Mouse (Mus musculus) heart, embryonic 10.5 days (tissue): Measurements from ENCODE around the gene Akna. TPM values are rescaled to one million over a fixed set of nuclear protein-coding genes. Genes with fewer than 3 reads are reported as not detected.
"Not testable (repeated sequence)": the region's sequence is repeated elsewhere in the genome, so short reads cannot be mapped to it uniquely, and the experiment has no call there.

ENCODE experiments used
- DNase-seq: peaks from one replicate; pipeline ENCODE4 v3.0.0-alpha.2; 2017; ENCODE audit warnings: low spot score
- H3K27ac ChIP-seq: fragments of 300-500 bp; sonication (generic); 2 replicates; pipeline ENCODE4 v1.5.1; 2016; ENCODE audit warnings: mild to moderate bottlenecking
- H3K27me3 ChIP-seq: fragments of 300-500 bp; sonication (generic); 2 replicates; pipeline ENCODE4 v1.6.1; 2016; ENCODE audit warnings: mild to moderate bottlenecking; ENCODE audit not compliant: poor library complexity, insufficient read depth, severe bottlenecking
- H3K36me3 ChIP-seq: fragments of 300-500 bp; sonication (generic); 2 replicates; pipeline ENCODE4 v1.6.1; 2016; ENCODE audit warnings: mild to moderate bottlenecking, moderate library complexity
- H3K4me1 ChIP-seq: fragments of 300-500 bp; sonication (generic); 2 replicates; pipeline ENCODE4 v1.6.1; 2016; ENCODE audit warnings: mild to moderate bottlenecking
- H3K4me3 ChIP-seq: fragments of 300-500 bp; sonication (generic); 2 replicates; pipeline ENCODE4 v1.5.1; 2016; ENCODE audit warnings: mild to moderate bottlenecking, moderate library complexity
- H3K9me3 ChIP-seq: fragments of 300-500 bp; sonication (generic); 2 replicates; pipeline ENCODE4 v1.6.1; 2016; ENCODE audit warnings: mild to moderate bottlenecking, moderate library complexity
- WGBS: fragments of 180-500 bp; shearing (Covaris S2); methylation state at CpG from one replicate; pipeline ENCODE4 v1.1.7; 2016; 5-methylcytosine and 5-hydroxymethylcytosine counted together
- polyA plus RNA-seq: library from polyadenylated mRNA; unstranded; fragments of >200 nt; fragmentation: Nextera tagmentation; extraction: Ambion mirVana; gene quantifications from 2 replicates; pipeline ENCODE4 v1.2.1, GENCODE M21; 2016

Akna gene
- polyA plus RNA-seq, 1 experiment from 2014 or later: 9.0 TPM

- no peak overlapping the region for H3K27ac ChIP-seq
- no peak overlapping the region for H3K4me3 ChIP-seq
These were observed 64.6 kb downstream of the Akna start for GRCm38 (mm10) chr4:63338414-63339076.

GRCm38 (mm10) chr4:63333403-63333802 lies 69.8 kb downstream of the Akna start:
- WGBS: 84% methylated on average over 4 of the region's 4 CpGs
- Histone ChIP-seq H3K27me3 (no peaks in the 10 kb centered on the region), H3K36me3 (peaks cover 11% of the 10 kb centered on the region; the same call in 1 of the 2 replicates), H3K27ac (no peak overlapping the region), H3K4me3 (no peak overlapping the region), H3K4me1 (no peaks in the 10 kb centered on the region), H3K9me3 (no peaks in the 10 kb centered on the region)
- no peak for DNase-seq

More at GRCm38 (mm10) chr4:63338414-63339076, 64.6 kb downstream of the Akna start:
- H3K27me3 ChIP-seq: no peaks in the 10 kb centered on the region
- H3K9me3 ChIP-seq: no peaks in the 10 kb centered on the region
- no peak for DNase-seq
- WGBS: 55% methylated on average over 3 of the region's 3 CpGs
- H3K36me3 ChIP-seq: no peaks in the 10 kb centered on the region
- no peaks in the 10 kb centered on the region for H3K4me1 ChIP-seq

DNA sequence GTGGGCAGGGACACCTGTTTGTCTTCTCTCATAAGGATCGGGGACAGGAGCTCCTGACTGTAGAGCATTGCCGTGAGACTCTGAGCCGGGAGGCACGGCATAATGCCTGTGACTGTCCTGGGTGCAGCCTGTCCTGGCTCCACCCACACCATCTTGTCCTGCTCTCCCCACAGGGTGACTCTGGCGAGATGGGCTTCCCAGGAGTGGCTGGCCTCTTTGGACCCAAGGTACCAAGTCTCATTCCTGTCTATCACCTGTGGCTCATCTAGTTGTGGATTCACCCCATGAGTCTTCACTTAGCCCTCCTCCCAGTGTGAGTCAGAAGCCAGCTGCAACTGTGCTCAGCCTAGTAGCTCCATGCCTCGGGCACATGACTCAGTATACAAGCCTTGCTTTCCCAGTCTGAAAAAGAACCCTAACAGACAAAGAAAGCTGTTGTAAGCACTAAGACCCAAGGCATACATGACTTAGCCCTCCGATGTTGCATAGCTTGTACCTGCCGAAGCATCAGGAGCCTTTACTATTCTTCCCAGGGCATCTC lies 79.8 kb downstream of the Akna start:
- Histone ChIP-seq H3K4me3 (no peak overlapping the region), H3K4me1 (no peaks in the 10 kb centered on the region), H3K36me3 (peaks cover 27% of the 10 kb centered on the region), H3K27me3 (peaks cover 6% of the 10 kb centered on the region; the same call in 1 of the 2 replicates), H3K27ac (no peak overlapping the region), H3K9me3 (no peaks in the 10 kb centered on the region)
- WGBS: 70% methylated on average over 8 of the region's 8 CpGs
- DNase-seq: no peak

GRCm38 (mm10) chr4:63319566-63319965 lies 83.6 kb downstream of the Akna start:
- not testable (repeated sequence) for DNase-seq, H3K27ac ChIP-seq, H3K9me3 ChIP-seq, H3K4me3 ChIP-seq, H3K4me1 ChIP-seq
- Histone ChIP-seq H3K27me3 (peaks cover 35% of the 10 kb centered on the region), H3K36me3 (peaks cover 20% of the 10 kb centered on the region)
- WGBS: 21% methylated on average over 3 of the region's 3 CpGs

Other genes starting within 250 kb of the Akna start
- 5.8 and 158 TPM in 2 replicates for gene Ambp, start 248.6 kb downstream of the Akna start, polyA plus RNA-seq
- gene Kif12, start 231.2 kb downstream of the Akna start, polyA plus RNA-seq: 0.12 and 3.4 TPM in 2 replicates
- 2.3 and 4.3 TPM in 2 replicates for gene Col27a1, start 189.3 kb downstream of the Akna start, polyA plus RNA-seq
- not detected in 2 replicates for gene Orm1, start 58.8 kb downstream of the Akna start, polyA plus RNA-seq
- not detected in 2 replicates for gene Orm3, start 47.2 kb downstream of the Akna start, polyA plus RNA-seq
- not detected in 2 replicates for gene Orm2, start 40.9 kb downstream of the Akna start, polyA plus RNA-seq
- gene Whrn, start 92.6 kb upstream of the Akna start, polyA plus RNA-seq: 4.0 and 5.3 TPM in 2 replicates
- 190 and 227 TPM in 2 replicates for gene Atp6v1g1, start 141.4 kb upstream of the Akna start, polyA plus RNA-seq
- 7.9 and 9.3 TPM in 2 replicates for gene Tmem268, start 155.4 kb upstream of the Akna start, polyA plus RNA-seq
- gene Gm11213, start 201.9 kb upstream of the Akna start, polyA plus RNA-seq: not detected in 2 replicates
- gene Tex48, start 219.1 kb upstream of the Akna start, polyA plus RNA-seq: not detected in 2 replicates